Mouse (Mus musculus): ENCODE measurements around the gene Mylk.

Mylk gene

DNA sequence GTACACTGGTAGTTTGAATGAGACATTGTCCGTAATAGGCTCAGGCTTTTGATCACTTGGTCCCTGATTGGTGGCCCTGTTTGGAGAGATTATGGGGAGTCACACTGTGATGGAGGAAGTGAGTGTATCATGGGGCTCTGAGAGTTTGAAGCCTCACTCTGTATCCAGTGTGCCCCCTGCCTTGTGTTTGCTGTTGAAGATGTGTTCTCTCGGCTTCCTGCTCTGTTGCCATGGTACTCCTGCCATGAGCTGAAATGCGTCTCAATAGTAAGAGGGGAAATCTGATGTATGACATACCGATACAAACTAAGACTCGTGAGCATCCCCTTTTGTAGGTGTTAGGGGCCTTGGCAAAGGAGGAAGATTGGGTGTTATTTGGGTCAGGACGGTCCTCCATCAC, 99.8 kb downstream of the Mylk start:
- no peak for DNase-seq (ENCODE audit: low read depth in 2 of 2, low spot score in 2 of 2)

GRCm38 (mm10) chr16:34847638-34848037, 102.6 kb downstream of the Mylk start:
- DNase-seq (ENCODE audit: low read depth in 2 of 2, low spot score in 2 of 2): no peak

- DNase-seq (ENCODE audit: low read depth in 2 of 2, low spot score in 2 of 2): no peak
These were observed 109.1 kb downstream of the Mylk start for GRCm38 (mm10) chr16:34854066-34854465.

DNA sequence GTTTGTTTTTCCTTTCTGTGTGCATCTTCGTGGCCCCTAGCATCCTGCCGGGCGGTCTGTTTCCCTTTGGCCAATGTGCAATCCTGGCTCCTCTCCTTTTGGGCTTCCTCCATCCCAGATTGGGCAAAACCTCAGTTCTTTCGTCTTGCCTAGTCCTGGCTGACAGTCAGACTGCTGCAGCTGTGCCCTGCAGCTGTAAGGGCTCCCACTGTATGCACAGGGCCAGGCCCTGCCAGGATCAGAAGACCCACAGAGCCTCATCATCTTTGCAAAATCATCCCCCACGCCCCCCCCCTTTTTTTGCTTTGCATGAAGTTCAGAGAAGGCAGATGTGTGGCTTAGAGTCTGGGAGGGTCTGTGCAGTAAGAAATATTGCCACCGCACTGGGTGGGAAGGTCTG, 110.1 kb downstream of the Mylk start:
- no peak for DNase-seq (ENCODE audit: low read depth in 2 of 2, low spot score in 2 of 2)

DNA sequence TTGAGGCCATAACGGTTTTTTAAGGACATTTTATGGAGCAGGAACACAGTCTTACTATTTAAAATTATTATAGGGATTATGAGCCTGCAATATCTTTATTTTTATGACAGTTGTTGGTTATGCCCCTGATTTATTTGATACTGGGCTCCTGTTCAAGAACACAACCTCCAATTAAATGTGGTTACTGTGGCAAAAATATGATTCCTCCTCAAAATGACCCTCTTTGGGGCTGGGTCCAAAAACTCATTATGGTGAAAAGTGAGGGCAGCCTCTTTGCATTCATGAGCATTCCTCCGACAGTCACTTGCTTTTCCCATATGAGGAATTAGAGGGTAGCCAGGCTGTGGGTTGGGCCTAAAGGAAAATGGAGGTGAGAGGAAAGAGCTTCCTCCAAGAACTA, 110.7 kb downstream of the Mylk start:
- DNase-seq (ENCODE audit: low read depth in 2 of 2, low spot score in 2 of 2): no peak

GRCm38 (mm10) chr16:34857631-34858030, 112.6 kb downstream of the Mylk start:
- DNase-seq (ENCODE audit: low read depth in 2 of 2, low spot score in 2 of 2): no peak

DNA sequence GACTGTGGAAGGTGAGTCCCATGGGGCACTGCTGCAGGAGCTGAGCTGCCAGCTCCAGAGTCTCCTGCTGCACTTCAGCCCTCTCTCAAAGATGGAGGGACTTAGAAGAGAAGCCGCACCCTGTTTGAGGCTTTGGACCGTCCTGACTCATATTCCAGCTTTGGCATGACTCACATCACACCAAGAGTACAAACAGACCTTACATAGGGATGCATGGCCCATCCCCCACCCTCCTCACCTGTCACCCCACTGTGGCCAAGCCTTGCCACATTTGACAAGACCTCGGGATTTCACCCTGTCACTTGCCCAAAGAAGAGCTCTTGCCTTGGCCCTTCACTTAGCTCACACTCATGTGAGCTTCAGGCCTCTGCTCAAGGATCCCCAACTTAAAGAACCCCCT, 115.8 kb downstream of the Mylk start:
- DNase-seq (ENCODE audit: low read depth in 2 of 2, low spot score in 2 of 2): no peak

- no peak for DNase-seq (ENCODE audit: low read depth in 2 of 2, low spot score in 2 of 2)
These were observed 116.8 kb downstream of the Mylk start for GRCm38 (mm10) chr16:34861744-34862365.

GRCm38 (mm10) chr16:34865373-34865772, 120.4 kb downstream of the Mylk start:
- no peak for DNase-seq (ENCODE audit: low read depth in 2 of 2, low spot score in 2 of 2)

GRCm38 (mm10) chr16:34867217-34867616, 122.2 kb downstream of the Mylk start:
- DNase-seq (ENCODE audit: low read depth in 2 of 2, low spot score in 2 of 2): no peak

- DNase-seq (ENCODE audit: low read depth in 2 of 2, low spot score in 2 of 2): no peak
These were observed 135.2 kb downstream of the Mylk start for GRCm38 (mm10) chr16:34880031-34880778.

DNA sequence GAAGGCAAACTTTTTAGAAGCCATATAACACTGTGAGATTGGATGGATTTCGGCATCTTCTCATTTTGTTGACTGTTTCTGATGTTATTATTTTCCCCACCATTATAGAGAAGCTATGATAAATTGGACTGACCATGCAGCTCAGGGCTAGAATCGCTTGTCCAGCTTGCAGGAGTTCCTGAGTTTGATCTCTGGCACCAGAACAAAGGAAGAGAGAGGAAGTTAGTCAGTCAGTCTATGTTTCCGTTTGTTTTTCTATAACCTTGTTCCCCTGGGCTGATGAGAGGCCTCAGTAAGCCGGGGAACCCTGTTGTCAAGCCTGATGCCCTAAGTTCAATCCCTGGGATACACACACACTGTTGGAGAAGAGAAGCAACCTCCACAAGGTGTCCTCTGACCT, 135.8 kb downstream of the Mylk start:
- no peak for DNase-seq (ENCODE audit: low read depth in 2 of 2, low spot score in 2 of 2)

DNA sequence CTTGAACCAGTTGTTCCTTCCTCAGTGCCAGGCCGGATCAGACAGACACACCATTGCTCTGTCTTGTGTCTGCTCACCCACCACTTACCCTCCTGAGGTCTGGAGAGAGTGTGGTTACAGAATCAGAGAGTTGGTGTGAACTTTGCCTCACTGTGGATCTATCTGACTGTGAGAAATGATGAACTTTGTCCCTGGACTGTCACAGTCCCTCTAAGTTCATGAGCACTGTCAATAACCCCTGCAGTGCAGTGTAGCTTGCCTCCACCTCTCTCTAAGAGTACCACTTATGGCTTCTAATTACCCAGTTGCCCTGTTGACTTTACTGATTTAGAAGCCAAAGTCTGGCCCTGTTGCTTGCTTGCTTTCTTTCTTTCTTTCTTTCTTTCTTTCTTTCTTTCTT, 142.0 kb downstream of the Mylk start:
- DNase-seq (ENCODE audit: low read depth in 2 of 2, low spot score in 2 of 2): no peak

DNA sequence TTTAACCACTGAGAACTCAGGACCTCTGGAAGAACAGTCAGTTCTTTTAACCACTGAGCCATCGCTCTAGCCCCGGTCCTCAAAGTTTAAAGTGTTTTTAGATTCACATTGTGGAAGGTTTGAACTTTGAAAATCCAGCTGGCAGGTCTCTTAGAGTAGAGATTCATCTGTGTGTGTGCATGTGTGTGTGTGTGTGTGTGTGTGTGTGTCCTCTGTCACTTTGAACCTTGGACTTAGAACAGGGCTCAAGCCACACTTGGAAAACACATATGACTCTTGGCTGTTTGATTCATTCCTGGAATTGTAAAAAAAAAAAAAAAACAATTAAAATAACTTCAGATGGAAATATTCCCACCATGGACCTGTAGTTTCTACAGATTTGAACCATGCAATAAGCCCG, 149.0 kb downstream of the Mylk start:
- no peak for DNase-seq (ENCODE audit: low read depth in 2 of 2, low spot score in 2 of 2)

DNA sequence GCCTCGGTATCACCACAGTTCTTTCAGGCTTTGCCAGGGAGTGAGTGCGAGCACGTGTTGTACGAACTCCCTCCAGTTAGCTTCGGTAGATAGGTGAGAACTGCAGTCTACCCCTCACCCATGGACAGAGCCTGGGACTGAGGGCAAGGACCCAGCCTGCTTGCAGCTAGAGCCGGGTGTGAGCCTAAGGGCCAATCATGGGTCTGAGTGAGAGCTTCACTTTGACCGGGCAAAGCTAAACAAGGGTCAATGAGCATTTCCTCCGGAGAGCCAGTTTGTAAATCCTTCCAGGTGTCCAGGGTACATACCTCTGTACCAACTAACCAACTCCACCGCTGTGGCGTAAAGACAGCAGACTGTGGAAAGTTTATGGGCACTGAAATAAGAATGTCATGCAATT, 150.9 kb downstream of the Mylk start:
- no peak for DNase-seq (ENCODE audit: low read depth in 2 of 2, low spot score in 2 of 2)

- DNase-seq (ENCODE audit: low read depth in 2 of 2, low spot score in 2 of 2): no peak
These were observed 152.0 kb downstream of the Mylk start for GRCm38 (mm10) chr16:34896996-34897395.

DNA sequence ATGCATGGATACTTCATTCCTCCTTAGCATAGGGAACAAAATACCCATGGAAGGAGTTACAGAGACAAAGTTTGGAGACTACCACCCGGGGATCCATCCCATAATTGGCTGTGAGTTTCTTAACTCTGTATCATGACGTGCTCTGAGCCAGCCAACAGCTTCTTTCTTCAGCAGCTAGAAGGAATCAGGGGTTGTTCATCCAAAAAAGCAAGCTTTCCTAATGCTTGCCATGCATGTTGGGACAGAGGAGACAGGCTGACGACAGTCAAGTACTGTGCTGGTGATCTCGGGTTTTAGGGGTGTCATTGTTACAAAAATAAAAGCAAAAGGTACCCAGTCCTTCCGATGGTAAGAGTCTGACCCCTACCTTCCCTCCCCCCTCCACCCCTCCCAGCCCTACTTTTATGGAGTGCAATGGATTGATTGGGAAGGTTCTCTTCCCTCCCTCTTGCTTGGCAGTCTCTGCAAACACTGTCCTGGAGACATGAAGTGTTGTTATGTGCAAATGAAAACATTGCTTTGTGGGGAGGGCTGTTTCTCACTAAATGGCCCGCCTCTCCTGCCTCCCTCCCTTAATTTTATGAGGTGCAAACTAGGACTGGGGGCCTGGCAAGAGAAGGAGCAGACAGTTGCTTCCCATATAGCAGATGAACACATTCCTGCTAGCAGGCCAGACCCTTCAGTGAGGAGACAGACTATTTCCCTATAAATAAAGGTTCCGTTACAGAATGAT, 153.2 kb downstream of the Mylk start:
- DNase-seq (ENCODE audit: low read depth in 2 of 2, low spot score in 2 of 2): no peak

DNA sequence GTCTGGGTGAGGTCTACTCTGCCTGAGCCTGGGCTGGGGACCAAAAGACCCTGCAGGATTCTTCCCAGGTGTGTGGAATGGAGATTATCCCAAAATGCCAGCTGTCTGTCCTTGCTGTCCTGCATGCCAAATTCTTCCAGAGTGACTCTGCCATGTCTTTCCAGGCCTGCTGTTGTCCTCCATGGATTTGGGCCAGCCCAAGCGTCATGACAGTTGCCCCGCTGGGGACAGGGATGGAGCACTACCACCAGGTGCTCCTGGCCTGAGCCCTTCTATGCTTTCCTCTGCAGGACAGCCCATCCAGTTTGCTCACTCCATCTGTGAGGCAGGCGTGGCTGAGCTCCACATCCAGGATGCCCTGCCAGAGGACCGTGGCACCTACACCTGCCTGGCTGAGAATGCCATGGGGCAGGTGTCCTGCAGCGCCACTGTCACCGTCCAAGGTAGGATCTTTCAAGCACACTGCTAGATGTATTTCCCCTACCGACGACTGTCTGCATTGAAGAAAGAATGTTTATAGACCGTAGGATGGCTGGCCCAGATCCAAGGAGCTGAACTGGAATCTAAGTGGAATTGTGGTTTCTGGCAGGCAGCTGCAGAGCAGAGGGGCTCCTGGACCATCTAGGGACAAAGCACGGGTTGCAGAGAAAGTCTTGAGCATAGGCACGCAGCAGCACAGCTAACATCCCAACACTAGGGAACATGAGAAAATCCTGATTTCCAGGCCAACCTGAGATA, 154.2 kb downstream of the Mylk start:
- DNase-seq (ENCODE audit: low read depth in 2 of 2, low spot score in 2 of 2): no peak

DNA sequence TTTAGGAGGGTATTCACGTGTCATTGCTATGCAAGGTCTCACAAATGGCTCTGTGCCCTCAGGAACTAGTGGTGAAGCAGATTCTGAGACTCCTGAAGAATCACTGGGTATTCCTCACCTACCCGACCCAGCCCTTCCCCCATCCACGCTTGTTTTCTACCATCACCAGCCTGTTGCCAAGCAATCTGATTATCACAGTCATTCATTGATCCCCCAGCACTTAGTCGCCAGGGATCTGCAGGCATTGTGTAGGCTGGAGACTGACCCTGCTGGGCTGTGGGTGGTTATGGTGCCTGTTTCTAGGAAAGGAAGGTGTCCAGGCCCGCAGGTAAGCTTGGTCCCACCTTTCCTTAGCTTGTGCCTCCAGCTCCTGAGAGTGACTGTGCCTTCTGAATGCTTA, 155.0 kb downstream of the Mylk start:
- DNase-seq (ENCODE audit: low read depth in 2 of 2, low spot score in 2 of 2): no peak

GRCm38 (mm10) chr16:34900471-34900870, 155.5 kb downstream of the Mylk start:
- DNase-seq (ENCODE audit: low read depth in 2 of 2, low spot score in 2 of 2): no peak

DNA sequence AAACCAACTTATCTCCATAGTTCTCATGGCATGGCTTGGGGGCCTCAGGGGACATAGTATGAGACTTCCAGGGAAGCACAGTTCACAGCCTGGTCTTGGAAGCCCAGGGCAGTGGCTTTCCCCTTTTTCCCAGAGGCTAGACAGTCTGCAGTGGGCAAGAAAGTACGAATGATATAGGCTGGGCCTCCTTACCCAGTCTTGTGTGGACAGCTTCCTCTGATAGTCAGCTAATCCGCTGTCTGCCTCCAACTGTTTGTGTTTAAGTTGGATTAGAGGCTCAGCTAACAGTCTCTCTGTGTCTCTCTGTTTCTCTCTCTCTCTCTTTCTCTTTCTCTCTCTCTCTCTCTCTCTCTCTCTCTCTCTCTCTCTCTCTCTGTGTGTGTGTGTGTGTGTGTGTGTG, 156.0 kb downstream of the Mylk start:
- DNase-seq (ENCODE audit: low read depth in 2 of 2, low spot score in 2 of 2): no peak
